Mouse (Mus musculus): Measurements from ENCODE around the gene Noa1. TPM values are rescaled to one million over a fixed set of nuclear protein-coding genes. Genes with fewer than 3 reads are reported as not detected.

The Noa1 gene
- polyA plus RNA-seq, 1 experiment = 33.4 TPM

- Histone ChIP-seq H3K79me2 (ENCODE audit: control insufficient read depth, insufficient read depth) (peaks cover 90% of the 10 kb centered on the region), H3K79me3 (ENCODE audit: low read depth) (peaks cover 51% of the 10 kb centered on the region), H3ac (ENCODE audit: control insufficient read depth, insufficient read length, low read depth) (no peak overlapping the region), H3K27me3 (ENCODE audit: control insufficient read depth, insufficient read depth, insufficient read length) (no peaks in the 10 kb centered on the region), H3K36me3 (ENCODE audit: control insufficient read depth, insufficient read depth) (peaks cover 67% of the 10 kb centered on the region), H3K4me3 (ENCODE audit: insufficient read depth, poor library complexity, severe bottlenecking) (no peak overlapping the region)
- TF ChIP-seq CEBPB (IDR thresholded peaks at IDR 0.05; ENCODE audit: low read depth) = no peak
- no peak for TF ChIP-seq USF1 (IDR thresholded peaks at IDR 0.05; ENCODE audit: low read depth)
- TF ChIP-seq MAX (IDR thresholded peaks at IDR 0.05) = no peak
- TF ChIP-seq MYOG (IDR thresholded peaks at IDR 0.05; ENCODE audit: control insufficient read depth, extremely low read depth, insufficient read length) = no peak
- TF ChIP-seq MYOD1 (IDR thresholded peaks at IDR 0.05; ENCODE audit: control insufficient read depth, insufficient read length, low read depth) = no peak
- TF ChIP-seq FOSL1 (IDR thresholded peaks at IDR 0.05; ENCODE audit: insufficient read depth, low read length, poor library complexity, severe bottlenecking) = no peak
Measured at GRCm38 (mm10) chr5:77275950-77276349, 33.9 kb downstream of the Noa1 start.

GRCm38 (mm10) chr5:77273151-77273550, 36.7 kb downstream of the Noa1 start:
- H3K36me3 ChIP-seq (ENCODE audit: control insufficient read depth, insufficient read depth) = peaks cover 80% of the 10 kb centered on the region
- H3K27me3 ChIP-seq (ENCODE audit: control insufficient read depth, insufficient read depth, insufficient read length) = no peaks in the 10 kb centered on the region
- no peak overlapping the region for H3K4me3 ChIP-seq (ENCODE audit: insufficient read depth, poor library complexity, severe bottlenecking)
- no peak overlapping the region for H3ac ChIP-seq (ENCODE audit: control insufficient read depth, insufficient read length, low read depth)
- peaks cover 93% of the 10 kb centered on the region for H3K79me2 ChIP-seq (ENCODE audit: control insufficient read depth, insufficient read depth)
- peaks cover 72% of the 10 kb centered on the region for H3K79me3 ChIP-seq (ENCODE audit: low read depth)
- no peak for TF ChIP-seq USF1 (IDR thresholded peaks at IDR 0.05; ENCODE audit: low read depth)
- TF ChIP-seq MYOG (IDR thresholded peaks at IDR 0.05; ENCODE audit: control insufficient read depth, extremely low read depth, insufficient read length) = no peak
- no peak for TF ChIP-seq FOSL1 (IDR thresholded peaks at IDR 0.05; ENCODE audit: insufficient read depth, low read length, poor library complexity, severe bottlenecking)
- no peak for TF ChIP-seq MAX (IDR thresholded peaks at IDR 0.05)
- TF ChIP-seq CTCF (IDR thresholded peaks at IDR 0.05; ENCODE audit: control insufficient read depth, insufficient read depth, insufficient read length) = no peak
- TF ChIP-seq MYOD1 (IDR thresholded peaks at IDR 0.05; ENCODE audit: control insufficient read depth, insufficient read length, low read depth) = no peak
- TF ChIP-seq CEBPB (IDR thresholded peaks at IDR 0.05; ENCODE audit: low read depth) = no peak

- Histone ChIP-seq H3K4me3 (ENCODE audit: insufficient read depth, poor library complexity, severe bottlenecking) (no peak overlapping the region), H3K27me3 (ENCODE audit: control insufficient read depth, insufficient read depth, insufficient read length) (no peaks in the 10 kb centered on the region), H3K79me3 (ENCODE audit: low read depth) (peaks cover 71% of the 10 kb centered on the region), H3K36me3 (ENCODE audit: control insufficient read depth, insufficient read depth) (peaks cover 46% of the 10 kb centered on the region), H3ac (ENCODE audit: control insufficient read depth, insufficient read length, low read depth) (no peak overlapping the region), H3K79me2 (ENCODE audit: control insufficient read depth, insufficient read depth) (peaks cover 86% of the 10 kb centered on the region)
- TF ChIP-seq FOSL1 (IDR thresholded peaks at IDR 0.05; ENCODE audit: insufficient read depth, low read length, poor library complexity, severe bottlenecking) = no peak
- TF ChIP-seq MYOD1 (IDR thresholded peaks at IDR 0.05; ENCODE audit: control insufficient read depth, insufficient read length, low read depth) = no peak
- no peak for TF ChIP-seq CEBPB (IDR thresholded peaks at IDR 0.05; ENCODE audit: low read depth)
- no peak for TF ChIP-seq CTCF (IDR thresholded peaks at IDR 0.05; ENCODE audit: control insufficient read depth, insufficient read depth, insufficient read length)
- TF ChIP-seq MAX (IDR thresholded peaks at IDR 0.05) = no peak
- TF ChIP-seq MYOG (IDR thresholded peaks at IDR 0.05; ENCODE audit: control insufficient read depth, extremely low read depth, insufficient read length) = no peak
- TF ChIP-seq USF1 (IDR thresholded peaks at IDR 0.05; ENCODE audit: low read depth) = no peak
Measured at GRCm38 (mm10) chr5:77269399-77269798, 40.5 kb downstream of the Noa1 start.

GRCm38 (mm10) chr5:77267957-77268624, 41.8 kb downstream of the Noa1 start:
- no peak for TF ChIP-seq MYOD1 (IDR thresholded peaks at IDR 0.05; ENCODE audit: control insufficient read depth, insufficient read length, low read depth)
- no peak for TF ChIP-seq CTCF (IDR thresholded peaks at IDR 0.05; ENCODE audit: control insufficient read depth, insufficient read depth, insufficient read length)
- TF ChIP-seq CEBPB (IDR thresholded peaks at IDR 0.05; ENCODE audit: low read depth) = no peak
- TF ChIP-seq MAX (IDR thresholded peaks at IDR 0.05) = no peak
- TF ChIP-seq MYOG (IDR thresholded peaks at IDR 0.05; ENCODE audit: control insufficient read depth, extremely low read depth, insufficient read length) = no peak
- TF ChIP-seq USF1 (IDR thresholded peaks at IDR 0.05; ENCODE audit: low read depth) = no peak
- TF ChIP-seq FOSL1 (IDR thresholded peaks at IDR 0.05; ENCODE audit: insufficient read depth, low read length, poor library complexity, severe bottlenecking) = no peak
- Histone ChIP-seq H3K79me2 (ENCODE audit: control insufficient read depth, insufficient read depth) (peaks cover 73% of the 10 kb centered on the region), H3K36me3 (ENCODE audit: control insufficient read depth, insufficient read depth) (peaks cover 36% of the 10 kb centered on the region), H3K27me3 (ENCODE audit: control insufficient read depth, insufficient read depth, insufficient read length) (no peaks in the 10 kb centered on the region), H3K79me3 (ENCODE audit: low read depth) (peaks cover 58% of the 10 kb centered on the region), H3ac (ENCODE audit: control insufficient read depth, insufficient read length, low read depth) (no peak overlapping the region), H3K4me3 (ENCODE audit: insufficient read depth, poor library complexity, severe bottlenecking) (no peak overlapping the region)

- TF ChIP-seq MYOG (IDR thresholded peaks at IDR 0.05; ENCODE audit: control insufficient read depth, extremely low read depth, insufficient read length) (no peak), USF1 (IDR thresholded peaks at IDR 0.05; ENCODE audit: low read depth) (no peak), MYOD1 (IDR thresholded peaks at IDR 0.05; ENCODE audit: control insufficient read depth, insufficient read length, low read depth) (no peak), CTCF (IDR thresholded peaks at IDR 0.05; ENCODE audit: control insufficient read depth, insufficient read depth, insufficient read length) (no peak), MAX (IDR thresholded peaks at IDR 0.05) (no peak), CEBPB (IDR thresholded peaks at IDR 0.05; ENCODE audit: low read depth) (no peak), FOSL1 (IDR thresholded peaks at IDR 0.05; ENCODE audit: insufficient read depth, low read length, poor library complexity, severe bottlenecking) (no peak)
- Histone ChIP-seq H3K79me3 (ENCODE audit: low read depth) (peaks cover 54% of the 10 kb centered on the region), H3K36me3 (ENCODE audit: control insufficient read depth, insufficient read depth) (peaks cover 31% of the 10 kb centered on the region), H3K4me3 (ENCODE audit: insufficient read depth, poor library complexity, severe bottlenecking) (no peak overlapping the region), H3ac (ENCODE audit: control insufficient read depth, insufficient read length, low read depth) (no peak overlapping the region), H3K79me2 (ENCODE audit: control insufficient read depth, insufficient read depth) (peaks cover 66% of the 10 kb centered on the region), H3K27me3 (ENCODE audit: control insufficient read depth, insufficient read depth, insufficient read length) (no peaks in the 10 kb centered on the region)
Measured at GRCm38 (mm10) chr5:77267441-77267840, 42.4 kb downstream of the Noa1 start.

All from C2C12 (cell line).